In genomic region chr12:81532316-81533028, GRCm38 (mm10) we compare ENCODE assay signal across 8 mouse cellular contexts. TPM values are rescaled to one million over a fixed set of nuclear protein-coding genes. Genes with fewer than 3 reads are reported as not detected.
DNase-seq lines count a peak whose midpoint lies in the region; ATAC-seq and TF ChIP-seq lines count a peak whose summit lies in the region.

TSS of gene Gm20498 (minus strand) at chr12:81532905.
TSS of gene Synj2bp (minus strand) at chr12:81532911.

- H3K4me1 ChIP-seq in hindbrain, embryonic 13.5 days (replicated peaks) = peaks cover 21% of the 10 kb centered on the region

- 0% methylated on average over 46 of the region's 46 CpGs for WGBS in hindbrain, embryonic 13.5 days

- H3K4me2 ChIP-seq in hindbrain, embryonic 13.5 days = peak within 1 kb of the TSS; percentile 68

- ATAC-seq in Patski = peak; percentile 99
- peak; percentile 96 for ATAC-seq in hindbrain, embryonic 13.5 days (ENCODE audit: low FRiP score)

- no peaks in the 10 kb centered on the region for H3K27me3 ChIP-seq in Patski
- H3K27me3 ChIP-seq in hindbrain, embryonic 13.5 days = no peaks in the 10 kb centered on the region

- H3K27ac ChIP-seq in hindbrain, embryonic 13.5 days = peak within 1 kb of the TSS; percentile 87

- H3K4me3 ChIP-seq in hindbrain, embryonic 13.5 days = peak within 1 kb of the TSS; percentile 78

- peak; percentile 31 for DNase-seq in Patski (ENCODE audit: low read depth, low spot score)
- DNase-seq in cerebellum, postnatal 14 days = peak; percentile 91 to 92
- DNase-seq in frontal cortex, postnatal 14 days (ENCODE audit: low spot score in 2 of 2) = peak; percentile 69 to 82
- DNase-seq in layer of hippocampus, postnatal 25 days (ENCODE audit: extremely low spot score in 1 of 2, low spot score in 1 of 2) = peak; percentile 74
- peak; percentile 86 for DNase-seq in lung, postnatal 25 days (ENCODE audit: low spot score)
- DNase-seq in retina, embryonic 14.5 days (ENCODE audit: low spot score) = peak; percentile 85
- peak; percentile 84 for DNase-seq in thymus, postnatal 4 days

- TF ChIP-seq CTCF in Patski (IDR thresholded peaks at IDR 0.05) = no peak

- POLR2A ChIA-PET in Patski (lab: Charles Lee) = no interaction called here

- H3K36me3 ChIP-seq in hindbrain, embryonic 13.5 days = no peaks in the 10 kb centered on the region

- peak within 1 kb of the TSS; percentile 89 for H3K9ac ChIP-seq in hindbrain, embryonic 13.5 days

- in situ Hi-C loops in Patski (cut with MboI; ENCODE audit: low pct_unique_long_range_greater_than_20kb) = no loop called here

- no peaks in the 10 kb centered on the region for H3K9me3 ChIP-seq in hindbrain, embryonic 13.5 days

- CTCF ChIA-PET in Patski (lab: Charles Lee) = no interaction called here

RNA-seq across cellular contexts. Expression of gene Gm20498, which starts in this region (rescaled TPM):
- polyA plus RNA-seq in Patski (2021) = 43.8 TPM
- polyA plus RNA-seq in hindbrain, embryonic 13.5 days (2015; fragmentation: Nextera tagmentation; extraction: Ambion mirVana) = 32.0 and 37.7 TPM in 2 replicates
- total RNA-seq in layer of hippocampus, postnatal 25 days (2021) = 10 to 100 TPM; 39.1 to 49.1 TPM

RNA-seq across cellular contexts. Expression of gene Synj2bp, which starts in this region (rescaled TPM):
- polyA plus RNA-seq in Patski (2021) = 16.5 TPM
- 37.5 and 39.7 TPM in 2 replicates for polyA plus RNA-seq in hindbrain, embryonic 13.5 days (2015; fragmentation: Nextera tagmentation; extraction: Ambion mirVana)
- 10 to 100 TPM; 24.9 to 29.4 TPM for total RNA-seq in layer of hippocampus, postnatal 25 days (2021)

Comparison
In these comparisons a context has a peak if more than half of its experiments do, and no peak if none do; other contexts are left out.
1. Peak in every context shown above with its lines: DNase-seq, ATAC-seq, H3K4me3 ChIP-seq and H3K27ac ChIP-seq.
2. DNase-seq: peak in every context shown above with its lines; median percentile 92 in cerebellum, postnatal 14 days; 86 in lung, postnatal 25 days; 85 in retina, embryonic 14.5 days; 84 in thymus, postnatal 4 days; 76 in frontal cortex, postnatal 14 days; 74 in layer of hippocampus, postnatal 25 days; 31 in Patski.